Mouse (Mus musculus): Measurements from ENCODE around the gene Chst11. TPM values are rescaled to one million over a fixed set of nuclear protein-coding genes. Genes with fewer than 3 reads are reported as not detected.

The Chst11 gene
- polyA plus RNA-seq, 1 experiment: 10.1 TPM

DNA sequence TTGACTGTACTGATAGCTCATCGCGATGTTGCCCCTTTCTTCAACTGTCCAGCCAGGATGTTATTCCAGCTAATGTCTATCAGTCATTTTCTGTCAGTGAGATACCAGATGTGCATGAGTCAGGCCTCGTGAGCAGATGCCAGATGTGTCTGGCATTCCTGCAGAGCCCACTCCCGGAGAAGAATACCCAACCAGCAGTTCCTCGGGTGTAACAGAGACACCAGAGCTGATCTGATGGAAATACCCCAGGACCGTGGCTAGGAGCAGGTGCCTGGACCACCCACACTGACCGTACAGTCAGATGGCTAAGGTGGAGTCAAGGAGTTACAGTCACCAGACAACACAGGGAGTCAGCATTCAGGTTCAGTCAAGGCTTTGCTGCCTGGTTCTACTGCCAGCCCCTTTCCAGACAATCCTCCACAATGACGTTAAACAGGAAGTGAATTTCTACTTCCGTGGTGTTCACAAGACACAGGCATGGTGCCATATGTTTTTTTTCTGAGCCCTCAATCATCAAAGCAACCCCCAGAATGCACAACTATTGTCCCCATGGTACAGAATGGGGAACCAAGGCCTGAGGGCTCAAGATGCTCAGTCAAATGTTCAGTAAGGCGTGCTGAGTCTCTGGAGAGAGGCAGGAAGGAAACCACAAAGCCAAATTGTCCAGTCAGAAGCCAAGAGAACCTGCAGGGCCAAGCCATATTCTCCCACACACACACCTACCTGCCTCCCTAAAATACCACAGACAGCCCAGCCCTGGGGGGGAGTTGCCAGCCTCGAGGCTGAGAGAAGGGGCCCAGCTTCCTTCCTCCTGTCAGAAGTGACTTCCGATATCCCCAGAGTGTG is 198.6 kb downstream of the Chst11 start:
- Histone ChIP-seq H3K4me1 (ENCODE audit: control insufficient read depth, insufficient read depth, insufficient read length, low read length) (peaks cover 46% of the 10 kb centered on the region), H3K27ac (replicated peaks; ENCODE audit: low read depth, low read length) (peak overlapping the region; percentile 48), H3K4me3 (ENCODE audit: insufficient read depth, low read depth, low read length) (no peak overlapping the region)

DNA sequence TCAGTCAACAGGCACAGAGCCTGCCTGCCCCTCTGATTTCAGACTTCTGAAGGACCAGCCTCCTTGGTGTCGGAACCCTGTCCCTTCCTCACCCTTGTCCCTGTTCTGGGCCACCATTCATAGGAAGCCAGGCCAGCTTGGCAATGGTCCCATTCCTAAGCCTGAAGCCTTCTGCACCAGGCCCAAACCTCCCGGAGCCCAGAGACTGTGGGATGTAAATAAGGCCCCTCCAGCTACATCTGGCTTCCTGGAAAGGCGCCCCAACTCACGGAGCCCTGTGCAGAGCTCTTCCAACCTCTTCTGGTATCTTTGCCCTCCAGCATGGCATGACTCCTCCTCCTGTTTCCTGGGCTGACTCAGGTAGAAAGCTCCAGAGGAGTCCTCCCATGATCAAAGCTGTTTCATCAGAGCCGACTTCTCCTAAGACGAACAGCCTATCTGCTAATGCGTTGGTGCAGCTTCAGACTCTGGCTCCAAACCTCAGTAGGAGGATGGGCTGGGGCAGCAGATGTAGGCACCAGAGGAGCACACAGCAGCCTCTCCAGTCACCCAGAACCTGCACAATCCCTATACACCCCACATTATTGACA is 199.3 kb downstream of the Chst11 start:
- Histone ChIP-seq H3K27ac (replicated peaks; ENCODE audit: low read depth, low read length) (peak overlapping the region; percentile 48), H3K4me3 (ENCODE audit: insufficient read depth, low read depth, low read length) (no peak overlapping the region), H3K4me1 (ENCODE audit: control insufficient read depth, insufficient read depth, insufficient read length, low read length) (peaks cover 44% of the 10 kb centered on the region)

DNA sequence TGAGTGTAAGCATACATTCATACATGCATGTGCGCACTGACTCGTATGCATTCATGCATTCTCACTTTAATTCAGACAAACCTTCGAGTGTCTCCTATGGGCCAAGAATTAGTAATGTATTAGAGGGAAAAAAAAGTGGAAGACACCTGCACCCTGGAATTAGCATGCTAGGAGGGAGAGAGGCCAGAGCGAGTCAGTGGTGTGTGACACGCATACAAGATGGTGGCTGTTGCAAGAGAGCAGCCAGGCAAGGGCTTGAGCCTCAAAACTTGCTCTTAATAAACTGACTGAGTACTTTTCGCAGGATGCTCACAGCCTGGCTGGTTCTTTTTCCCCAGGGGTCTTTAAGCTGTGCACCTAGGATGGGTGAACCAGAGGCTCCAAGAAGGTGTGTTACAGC is 199.8 kb downstream of the Chst11 start:
- Histone ChIP-seq H3K4me3 (ENCODE audit: insufficient read depth, low read depth, low read length) (no peak overlapping the region), H3K4me1 (ENCODE audit: control insufficient read depth, insufficient read depth, insufficient read length, low read length) (peaks cover 44% of the 10 kb centered on the region), H3K27ac (replicated peaks; ENCODE audit: low read depth, low read length) (no peak overlapping the region)

DNA sequence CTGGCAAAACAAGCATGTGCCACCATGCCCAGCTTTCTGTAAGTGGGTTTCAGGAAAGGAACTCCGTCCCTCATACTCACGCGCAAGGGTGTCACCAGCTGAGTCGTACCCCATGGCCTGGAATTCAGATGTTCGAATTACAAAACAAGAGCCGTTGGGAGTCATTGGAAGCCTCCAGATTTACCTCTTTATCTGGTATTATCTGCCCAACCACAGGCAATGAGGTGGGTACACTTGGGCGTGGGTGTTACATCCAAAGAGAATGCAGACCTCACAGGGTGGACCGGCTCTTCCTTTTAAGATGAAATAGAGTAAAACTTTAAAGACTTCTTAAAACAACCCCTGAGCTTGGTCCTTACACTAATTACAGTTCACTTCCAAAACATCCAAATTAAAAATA is 200.9 kb downstream of the Chst11 start:
- no peak overlapping the region for H3K27ac ChIP-seq (replicated peaks; ENCODE audit: low read depth, low read length)
- H3K4me3 ChIP-seq (ENCODE audit: insufficient read depth, low read depth, low read length): no peak overlapping the region
- H3K4me1 ChIP-seq (ENCODE audit: control insufficient read depth, insufficient read depth, insufficient read length, low read length): peaks cover 40% of the 10 kb centered on the region

DNA sequence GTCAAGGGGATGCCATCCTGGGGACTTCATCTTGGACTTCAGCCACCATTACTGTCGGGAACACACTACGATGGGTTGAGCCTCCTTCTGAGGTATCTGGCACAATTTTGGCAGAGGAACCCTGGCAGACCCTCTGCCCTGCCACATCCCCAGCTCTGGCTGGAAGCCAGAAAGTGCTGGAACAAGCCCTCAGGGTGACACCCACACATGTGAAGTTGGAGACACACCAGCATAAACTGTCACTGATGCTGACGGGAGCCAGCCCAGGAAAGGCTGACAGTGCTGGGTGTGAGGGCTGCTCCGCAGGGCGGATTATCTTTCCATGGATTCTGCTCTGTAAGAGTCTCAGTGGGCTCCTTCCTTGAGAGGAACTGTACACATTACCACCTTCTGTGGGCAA is 201.7 kb downstream of the Chst11 start:
- Histone ChIP-seq H3K4me3 (ENCODE audit: insufficient read depth, low read depth, low read length) (no peak overlapping the region), H3K27ac (replicated peaks; ENCODE audit: low read depth, low read length) (no peak overlapping the region), H3K4me1 (ENCODE audit: control insufficient read depth, insufficient read depth, insufficient read length, low read length) (peaks cover 32% of the 10 kb centered on the region)

DNA sequence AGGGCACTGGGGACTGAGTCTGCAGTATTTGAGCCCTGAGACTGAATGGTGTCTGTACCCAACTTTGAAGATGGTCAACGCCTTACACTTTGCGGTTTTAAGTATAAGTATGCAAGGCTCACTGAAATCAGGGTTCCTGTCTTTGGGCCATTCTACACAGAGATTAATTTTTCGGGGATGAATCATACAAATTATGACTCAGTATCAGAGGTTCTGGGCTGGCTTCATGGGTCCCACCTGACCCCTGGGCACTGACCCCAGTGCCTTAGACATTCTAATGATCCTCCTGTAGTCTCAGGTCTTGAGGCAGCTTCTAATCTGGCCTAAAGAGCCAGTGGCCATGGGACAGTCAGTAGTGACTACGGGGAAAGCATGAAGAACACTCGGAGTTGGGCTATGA is 203.8 kb downstream of the Chst11 start:
- no peak overlapping the region for H3K27ac ChIP-seq (replicated peaks; ENCODE audit: low read depth, low read length)
- no peak overlapping the region for H3K4me3 ChIP-seq (ENCODE audit: insufficient read depth, low read depth, low read length)
- H3K4me1 ChIP-seq (ENCODE audit: control insufficient read depth, insufficient read depth, insufficient read length, low read length): peaks cover 12% of the 10 kb centered on the region

DNA sequence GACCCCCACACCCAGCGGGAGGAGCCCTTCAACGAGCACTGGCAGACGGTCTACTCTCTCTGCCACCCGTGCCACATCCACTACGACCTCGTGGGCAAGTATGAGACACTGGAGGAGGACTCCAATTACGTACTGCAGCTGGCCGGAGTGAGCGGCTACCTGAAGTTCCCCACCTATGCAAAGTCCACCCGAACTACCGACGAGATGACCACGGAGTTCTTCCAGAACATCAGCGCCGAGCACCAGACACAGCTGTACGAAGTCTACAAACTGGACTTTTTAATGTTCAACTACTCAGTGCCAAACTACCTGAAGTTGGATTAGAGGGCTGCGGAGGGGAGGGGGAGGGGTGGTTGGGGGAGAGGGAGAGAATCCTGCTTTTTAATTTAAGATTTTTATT is 206.2 kb downstream of the Chst11 start:
- H3K4me1 ChIP-seq (ENCODE audit: control insufficient read depth, insufficient read depth, insufficient read length, low read length): peaks cover 5% of the 10 kb centered on the region; the same call in 1 of the 2 replicates
- no peak overlapping the region for H3K27ac ChIP-seq (replicated peaks; ENCODE audit: low read depth, low read length)
- H3K4me3 ChIP-seq (ENCODE audit: insufficient read depth, low read depth, low read length): no peak overlapping the region

DNA sequence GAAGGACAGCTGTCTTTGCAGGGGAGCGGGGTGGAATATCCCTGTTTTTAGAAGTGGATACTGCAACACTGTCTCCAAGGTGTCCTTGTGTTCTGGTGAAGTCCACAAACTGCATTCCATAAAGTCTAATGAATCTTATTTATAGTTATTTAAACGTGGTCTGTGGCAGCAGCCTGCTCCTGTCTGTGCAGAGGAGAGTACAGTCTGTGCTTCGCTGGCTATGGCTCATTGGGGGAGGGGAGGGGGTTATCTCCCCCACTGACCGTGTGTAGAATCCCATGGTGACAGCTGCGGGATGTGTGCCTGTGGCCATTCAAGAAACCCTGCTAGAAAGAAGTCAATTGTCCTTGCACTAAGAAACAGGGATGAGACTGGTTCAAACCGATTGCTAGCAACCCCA is 206.7 kb downstream of the Chst11 start:
- peaks cover 2% of the 10 kb centered on the region; the same call in 1 of the 2 replicates for H3K4me1 ChIP-seq (ENCODE audit: control insufficient read depth, insufficient read depth, insufficient read length, low read length)
- no peak overlapping the region for H3K4me3 ChIP-seq (ENCODE audit: insufficient read depth, low read depth, low read length)
- no peak overlapping the region for H3K27ac ChIP-seq (replicated peaks; ENCODE audit: low read depth, low read length)

DNA sequence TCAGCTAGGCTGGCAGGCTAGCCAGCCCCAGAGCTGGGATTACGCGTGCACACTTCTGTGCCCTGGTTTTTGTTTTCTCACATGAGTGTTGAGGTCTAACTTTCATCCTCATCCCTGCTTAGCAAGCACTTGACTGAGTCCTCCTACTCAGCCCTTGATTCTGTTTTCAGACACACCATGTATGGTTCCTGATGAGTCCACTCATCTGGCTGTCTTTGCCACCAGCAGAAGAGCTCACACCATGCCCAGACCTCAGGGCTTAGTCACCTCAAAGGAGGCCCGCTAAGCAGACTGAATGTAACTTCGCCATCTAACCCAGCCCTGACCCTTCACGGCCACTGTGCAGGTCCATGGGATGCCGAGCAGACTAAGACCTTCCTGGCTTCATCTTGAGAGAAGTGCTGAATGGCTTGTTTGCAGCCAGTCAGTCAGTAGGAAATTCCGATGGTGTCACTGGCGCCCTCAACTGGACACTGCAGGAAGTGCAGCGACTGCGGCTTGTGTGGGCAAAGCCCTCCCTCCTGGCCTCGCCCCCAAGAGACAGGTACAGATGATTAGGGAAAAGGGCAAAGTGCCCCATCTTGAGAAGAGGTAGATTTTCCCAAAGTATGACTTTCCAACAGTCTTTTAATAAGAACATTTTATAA is 212.5 kb downstream of the Chst11 start:
- Histone ChIP-seq H3K4me1 (ENCODE audit: control insufficient read depth, insufficient read depth, insufficient read length, low read length) (peaks cover 5% of the 10 kb centered on the region; the same call in 1 of the 2 replicates), H3K4me3 (ENCODE audit: insufficient read depth, low read depth, low read length) (no peak overlapping the region), H3K27ac (replicated peaks; ENCODE audit: low read depth, low read length) (no peak overlapping the region)

DNA sequence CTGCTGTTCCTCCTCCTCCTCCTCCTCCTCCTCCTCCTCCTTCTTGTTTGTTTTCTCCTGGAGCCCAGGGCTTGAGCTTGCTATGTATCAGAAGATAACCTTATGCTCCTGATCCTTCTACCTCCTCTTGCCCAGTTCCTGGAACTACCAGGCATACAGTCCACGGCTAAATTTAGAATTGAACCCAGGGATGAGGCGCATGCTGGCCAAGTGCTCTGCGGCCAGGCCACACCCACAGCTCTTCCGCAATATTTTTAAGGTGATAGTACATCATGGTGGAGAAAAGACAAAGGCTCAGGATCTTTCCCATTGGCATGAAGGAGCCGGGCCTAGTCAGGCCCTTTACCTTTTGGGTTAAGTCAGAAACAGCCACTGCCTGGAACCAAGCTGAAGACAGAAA is 213.4 kb downstream of the Chst11 start:
- Histone ChIP-seq H3K4me3 (ENCODE audit: insufficient read depth, low read depth, low read length) (no peak overlapping the region), H3K27ac (replicated peaks; ENCODE audit: low read depth, low read length) (no peak overlapping the region), H3K4me1 (ENCODE audit: control insufficient read depth, insufficient read depth, insufficient read length, low read length) (peaks cover 5% of the 10 kb centered on the region; the same call in 1 of the 2 replicates)

DNA sequence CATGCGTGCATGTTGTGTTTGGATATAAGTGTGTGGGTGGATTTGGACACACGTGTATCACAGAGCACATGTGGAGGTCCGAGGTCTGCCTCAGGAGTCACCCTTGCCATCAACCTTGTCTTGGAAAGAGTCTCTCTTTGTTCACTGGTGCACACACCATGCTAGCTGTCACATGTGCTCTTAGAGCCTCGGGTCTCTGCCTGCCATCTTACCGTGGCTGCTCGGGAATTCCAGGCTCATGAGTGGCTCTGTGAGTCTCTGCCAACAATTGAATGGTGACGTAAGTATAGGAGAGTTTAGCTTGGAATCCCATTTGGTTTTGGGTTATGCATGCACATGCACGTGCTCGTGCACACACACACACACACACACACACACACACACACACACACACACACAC is 214.0 kb downstream of the Chst11 start:
- no peak overlapping the region for H3K4me3 ChIP-seq (ENCODE audit: insufficient read depth, low read depth, low read length)
- H3K4me1 ChIP-seq (ENCODE audit: control insufficient read depth, insufficient read depth, insufficient read length, low read length): peaks cover 5% of the 10 kb centered on the region; the same call in 1 of the 2 replicates
- no peak overlapping the region for H3K27ac ChIP-seq (replicated peaks; ENCODE audit: low read depth, low read length)

DNA sequence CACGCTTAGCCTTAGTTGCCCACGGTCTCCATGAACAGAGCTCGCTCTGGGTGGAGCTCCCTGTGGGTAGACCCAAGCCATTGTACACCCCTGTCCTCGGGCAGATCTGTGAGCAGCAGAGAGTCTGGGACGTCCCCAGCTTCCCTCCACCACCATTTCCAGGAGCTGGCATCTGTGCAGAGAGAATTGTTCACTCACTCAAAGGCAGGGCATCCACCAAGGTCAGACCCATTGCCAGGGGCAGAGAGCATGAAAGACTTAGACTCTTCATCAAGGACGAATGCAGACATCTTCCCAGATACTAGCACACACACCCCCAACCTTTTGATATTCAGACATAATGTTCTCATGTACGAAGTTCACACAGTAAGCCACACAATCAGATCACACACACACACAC is 216.2 kb downstream of the Chst11 start:
- Histone ChIP-seq H3K4me3 (ENCODE audit: insufficient read depth, low read depth, low read length) (no peak overlapping the region), H3K27ac (replicated peaks; ENCODE audit: low read depth, low read length) (no peak overlapping the region), H3K4me1 (ENCODE audit: control insufficient read depth, insufficient read depth, insufficient read length, low read length) (peaks cover 5% of the 10 kb centered on the region; the same call in 1 of the 2 replicates)

DNA sequence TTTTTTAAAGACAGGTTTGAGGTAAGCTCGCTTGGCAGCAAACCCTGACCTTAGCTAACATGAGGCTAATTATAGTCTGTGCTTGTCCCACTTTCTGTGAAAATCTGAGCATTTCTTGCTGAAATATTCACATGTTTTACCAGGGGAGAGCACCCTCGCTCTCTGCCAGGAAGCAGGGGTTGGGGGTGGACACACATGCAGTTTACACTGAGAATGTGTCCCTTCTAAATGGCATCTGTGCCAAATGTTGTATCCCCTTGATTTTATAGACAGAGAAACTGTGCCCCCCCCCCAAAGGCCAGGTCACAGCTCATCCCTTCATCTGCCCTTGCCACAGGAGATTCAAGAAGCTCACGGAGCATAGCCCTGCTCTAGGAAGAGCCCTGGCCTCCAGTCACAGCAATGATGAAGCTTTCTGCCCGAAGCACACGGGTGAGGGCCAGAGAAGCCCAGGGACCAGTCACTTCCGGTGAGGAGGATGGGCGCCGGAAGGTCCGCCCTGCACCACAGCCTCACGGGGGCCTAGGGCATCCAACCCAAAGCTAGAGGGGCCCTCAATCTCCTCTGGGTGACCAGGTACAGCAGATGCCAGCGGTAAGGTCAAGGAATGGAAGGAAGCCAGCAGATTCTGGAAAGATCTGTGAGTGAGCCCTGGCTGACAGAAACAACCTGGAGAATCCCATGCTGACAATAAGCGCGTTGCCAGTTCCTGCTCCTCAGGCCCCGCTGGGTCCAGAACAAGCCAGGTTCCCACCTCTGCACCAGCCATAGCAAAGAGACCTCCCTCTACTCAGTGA is 217.8 kb downstream of the Chst11 start:
- peaks cover 7% of the 10 kb centered on the region; the same call in 1 of the 2 replicates for H3K4me1 ChIP-seq (ENCODE audit: control insufficient read depth, insufficient read depth, insufficient read length, low read length)
- H3K27ac ChIP-seq (replicated peaks; ENCODE audit: low read depth, low read length): no peak overlapping the region
- no peak overlapping the region for H3K4me3 ChIP-seq (ENCODE audit: insufficient read depth, low read depth, low read length)

DNA sequence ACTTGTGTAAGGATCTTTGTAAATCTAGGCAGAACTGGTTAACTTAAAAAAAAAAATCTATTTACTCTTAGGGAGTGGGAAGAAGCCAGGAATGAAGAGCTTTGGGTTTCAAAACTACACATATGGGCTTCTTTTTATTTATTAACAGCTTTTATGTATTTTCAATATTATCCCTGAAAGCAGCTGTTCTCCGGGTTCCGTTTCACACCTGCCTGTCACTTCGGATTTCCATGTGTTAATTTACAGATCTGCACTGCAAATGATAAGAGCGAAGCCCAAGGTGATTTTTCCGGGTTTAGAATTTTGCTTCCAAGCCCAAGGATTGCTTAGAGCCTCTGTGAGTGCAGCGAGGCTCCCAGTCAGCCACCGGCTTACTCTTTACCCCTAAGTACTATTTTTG is 223.1 kb downstream of the Chst11 start:
- Histone ChIP-seq H3K4me3 (ENCODE audit: insufficient read depth, low read depth, low read length) (no peak overlapping the region), H3K4me1 (ENCODE audit: control insufficient read depth, insufficient read depth, insufficient read length, low read length) (0 out of 2 replicates have a peak, but pooled peaks cover 2% of the 10 kb centered on the region), H3K27ac (replicated peaks; ENCODE audit: low read depth, low read length) (no peak overlapping the region)

DNA sequence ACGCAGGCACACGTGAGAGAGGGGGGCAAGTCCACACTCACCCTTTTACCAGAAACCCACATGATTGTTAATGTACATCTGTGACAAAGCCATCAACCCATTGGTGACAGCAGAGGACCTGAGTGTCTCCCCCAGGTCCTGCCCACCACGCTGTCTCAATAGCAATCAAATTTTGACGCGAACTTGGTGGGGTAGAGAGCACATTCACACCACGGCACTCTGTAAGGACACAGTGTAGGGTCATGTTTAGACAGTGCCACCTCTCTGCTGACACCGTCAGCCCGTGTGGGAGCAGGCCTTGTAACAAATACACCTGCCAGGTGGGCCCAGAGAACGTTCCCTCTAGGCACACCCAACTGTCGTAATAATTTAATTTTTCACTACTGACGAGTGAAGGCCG is 224.1 kb downstream of the Chst11 start:
- H3K4me1 ChIP-seq (ENCODE audit: control insufficient read depth, insufficient read depth, insufficient read length, low read length): 0 out of 2 replicates have a peak, but pooled peaks cover 2% of the 10 kb centered on the region
- no peak overlapping the region for H3K4me3 ChIP-seq (ENCODE audit: insufficient read depth, low read depth, low read length)
- H3K27ac ChIP-seq (replicated peaks; ENCODE audit: low read depth, low read length): no peak overlapping the region

Data from brown adipose tissue, adult 24 weeks (tissue).